Mouse (Mus musculus) brown adipose tissue, adult 24 weeks (tissue): ENCODE results near the gene Igsf11. TPM values are rescaled to one million over a fixed set of nuclear protein-coding genes. Genes with fewer than 3 reads are reported as not detected.

ENCODE experiments used
- H3K27ac ChIP-seq: fragments of 200-500 bp; replicated peaks from 2 replicates; pipeline ENCODE4 v1.5.1; 2012; ENCODE audit warnings: low read depth, mild to moderate bottlenecking, low read length
- H3K4me1 ChIP-seq: fragments of 200-500 bp; 2 replicates; pipeline ENCODE4 v1.6.1; 2012; ENCODE audit warnings: low read length, mixed read lengths; ENCODE audit not compliant: control insufficient read depth, insufficient read depth, insufficient read length
- H3K4me3 ChIP-seq: fragments of 200-500 bp; 2 replicates; pipeline ENCODE4 v1.5.1; 2012; ENCODE audit warnings: low read depth, mild to moderate bottlenecking, low read length, moderate library complexity; ENCODE audit not compliant: insufficient read depth
- polyA plus RNA-seq: library from polyadenylated mRNA; stranded (reverse); fragments of >200 nt; gene quantifications from 2 replicates; pipeline ENCODE4 v1.2.4, GENCODE M21; 2012; ENCODE audit not compliant: missing spikeins, insufficient read depth, insufficient read length

Igsf11 gene
- 0.28 and 0.54 TPM in 2 replicates for polyA plus RNA-seq

DNA sequence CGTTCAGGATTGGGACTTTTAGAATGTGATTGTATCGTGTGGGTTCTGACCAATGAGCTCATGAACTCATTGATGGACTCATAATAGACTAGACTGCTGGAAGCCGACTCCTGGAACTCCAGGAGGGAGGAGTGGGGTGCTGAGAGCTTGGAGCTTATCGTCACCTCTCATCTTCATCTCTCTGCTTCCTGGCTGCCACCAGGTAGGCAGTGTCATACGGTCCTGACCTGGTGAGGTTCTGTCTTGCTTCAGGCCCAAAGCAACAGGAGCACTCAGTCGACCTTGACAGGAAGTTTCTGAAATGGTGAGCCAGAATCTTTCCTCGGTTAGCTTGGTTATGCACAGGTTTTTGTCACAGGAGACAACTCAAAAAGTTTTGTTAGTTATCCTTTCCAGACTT, at the start of gene Igsf11:
TSS of gene Igsf11 (plus strand) at position 301 of the 400 bp plus-strand sequence.
- H3K4me3 ChIP-seq, result no peak within 1 kb of the TSS
- H3K27ac ChIP-seq, result no peak within 1 kb of the TSS
- H3K4me1 ChIP-seq, result no peaks in the 10 kb centered on the region

DNA sequence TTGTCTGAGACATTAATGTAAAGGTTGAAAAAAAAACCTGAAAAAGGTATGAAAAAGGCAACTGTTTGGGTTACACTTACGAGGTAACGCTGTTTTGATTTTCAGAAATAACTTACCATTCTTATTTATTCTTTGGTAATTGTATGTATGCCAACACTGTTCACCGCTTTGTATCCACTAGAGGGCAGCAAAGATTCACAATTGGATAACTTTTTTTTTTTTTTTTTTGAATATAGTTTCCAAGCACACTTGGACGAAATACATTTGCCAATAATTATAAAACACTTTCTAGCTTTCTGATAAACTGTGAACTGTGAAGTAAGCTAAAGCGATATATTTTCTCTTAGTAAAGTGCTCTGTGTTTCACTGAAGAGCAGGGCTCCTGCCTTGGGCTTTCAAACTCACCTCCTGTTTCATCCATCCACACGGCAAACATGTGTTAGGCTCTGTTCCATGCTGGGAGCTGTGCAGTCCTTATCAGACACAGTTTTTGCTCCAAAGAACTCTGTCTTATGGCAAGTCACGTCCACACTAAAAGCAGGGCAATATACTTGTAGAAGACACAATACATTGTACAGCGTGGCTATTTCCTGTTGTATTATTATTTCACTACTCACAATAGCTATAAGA, 34.2 kb upstream of the Igsf11 start:
- no peak overlapping the region for H3K27ac ChIP-seq
- no peaks in the 10 kb centered on the region for H3K4me1 ChIP-seq
- no peak overlapping the region for H3K4me3 ChIP-seq

DNA sequence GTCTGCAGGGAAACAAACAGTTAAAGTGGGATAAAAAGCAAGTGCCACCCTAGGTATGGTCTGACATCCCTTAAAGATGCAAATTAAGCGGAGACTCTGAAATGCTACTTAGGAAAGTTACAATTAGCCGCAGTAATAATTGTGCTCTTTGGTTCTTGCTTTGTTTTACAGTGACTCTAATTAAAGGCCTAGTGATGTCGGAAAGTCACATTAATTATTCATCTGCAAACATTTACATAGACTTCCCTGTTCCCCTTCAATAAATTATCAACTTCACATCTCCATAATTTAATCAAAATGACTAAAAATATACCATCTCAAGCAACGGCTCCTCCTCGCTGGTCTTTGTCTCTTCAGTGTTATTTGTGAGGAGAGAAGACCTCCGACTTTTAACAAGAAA, 31.9 kb upstream of the Igsf11 start:
- no peak overlapping the region for H3K4me3 ChIP-seq

DNA sequence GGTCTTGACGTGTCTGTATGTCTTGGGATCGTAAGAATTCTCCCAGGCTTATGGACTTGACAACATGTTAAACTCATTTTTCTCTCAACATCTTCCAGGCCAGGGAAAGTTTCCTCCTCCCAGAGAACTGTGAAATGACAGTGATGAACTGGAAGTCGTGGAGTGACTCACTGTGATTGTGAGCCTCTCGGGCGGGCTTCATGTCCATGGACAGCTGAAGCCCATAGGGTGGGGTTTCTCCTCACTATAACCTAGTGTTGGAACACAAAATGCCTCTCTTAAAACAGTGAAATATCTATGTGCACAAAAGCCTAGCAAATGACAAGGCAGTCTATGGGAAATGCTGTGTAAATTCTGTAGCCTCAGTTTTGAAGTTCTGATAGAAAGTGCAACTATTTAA, 28.1 kb upstream of the Igsf11 start:
- no peak overlapping the region for H3K27ac ChIP-seq
- no peak overlapping the region for H3K4me3 ChIP-seq
- no peaks in the 10 kb centered on the region for H3K4me1 ChIP-seq

More for the DNA sequence above, 31.9 kb upstream of the Igsf11 start:
- Histone ChIP-seq H3K4me1 (no peaks in the 10 kb centered on the region), H3K27ac (no peak overlapping the region)

DNA sequence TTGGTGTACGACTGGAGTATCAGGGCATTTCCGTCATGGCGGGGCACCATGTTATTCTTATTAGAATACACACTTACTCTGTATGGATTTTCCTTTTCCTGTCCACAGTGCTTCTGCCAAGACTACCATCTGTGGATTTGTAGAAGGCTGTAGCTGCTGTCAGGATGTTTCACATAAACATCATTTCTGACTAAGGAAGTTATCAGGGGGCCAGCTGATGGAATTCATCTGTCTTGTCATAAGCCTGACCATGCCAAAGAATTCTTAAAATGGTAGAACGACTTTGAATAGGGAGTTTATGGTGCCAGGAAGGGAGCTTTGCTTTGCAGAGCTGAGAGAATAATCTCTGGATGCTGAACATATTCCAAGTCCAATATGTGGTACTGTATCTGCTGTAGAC, 19.2 kb upstream of the Igsf11 start:
- Histone ChIP-seq H3K4me3 (no peak overlapping the region), H3K4me1 (no peaks in the 10 kb centered on the region), H3K27ac (no peak overlapping the region)

DNA sequence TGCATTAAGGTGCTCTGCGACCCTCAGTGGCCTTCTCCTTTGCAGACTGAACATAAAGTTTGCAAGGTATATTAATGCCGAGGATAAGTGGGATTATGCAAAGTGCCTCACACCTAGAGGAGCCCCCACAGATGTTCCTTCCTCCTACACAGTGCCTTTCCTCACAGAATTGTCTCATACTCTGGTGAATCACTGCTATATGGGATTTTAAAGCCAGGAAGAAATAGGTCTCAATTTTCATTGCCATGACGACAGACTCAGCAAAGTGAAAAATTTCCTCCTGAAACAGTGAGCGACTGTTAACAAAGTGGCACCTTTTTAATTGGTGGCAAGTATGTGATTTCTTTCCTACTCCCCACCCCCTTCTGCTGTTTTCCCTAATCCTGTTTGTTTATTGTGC, 18.0 kb upstream of the Igsf11 start:
- no peaks in the 10 kb centered on the region for H3K4me1 ChIP-seq
- H3K27ac ChIP-seq, result no peak overlapping the region
- H3K4me3 ChIP-seq, result no peak overlapping the region

DNA sequence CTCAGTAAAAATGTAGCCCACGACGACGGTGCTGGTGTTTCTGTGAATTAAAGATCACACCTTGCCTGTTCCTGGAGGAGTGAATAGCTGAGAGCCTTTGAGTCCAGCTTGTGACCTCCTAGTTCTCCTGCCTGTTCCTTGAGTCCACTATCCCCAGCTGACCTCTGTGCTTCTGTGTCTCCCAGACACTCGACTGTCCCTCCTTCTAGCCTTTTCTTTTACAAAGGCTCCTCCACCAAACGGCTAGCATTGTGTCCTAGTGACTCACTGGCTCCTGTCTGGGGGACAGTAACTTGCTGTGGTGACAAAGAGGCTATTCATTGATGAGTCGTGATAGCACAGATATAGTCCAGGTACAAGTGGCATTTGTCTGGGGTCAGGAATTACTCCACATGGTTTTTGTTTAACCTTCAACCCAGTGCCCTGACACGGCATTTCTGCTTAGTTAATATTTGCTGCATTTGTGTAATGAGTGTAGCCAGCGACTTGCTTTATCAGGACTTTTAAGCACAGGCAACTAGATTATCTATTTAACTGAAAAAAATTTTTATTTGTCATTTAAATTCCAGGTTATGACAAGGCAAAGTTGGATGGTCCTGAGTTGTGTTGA, 6.5 kb downstream of the Igsf11 start:
- H3K27ac ChIP-seq, result no peak overlapping the region

DNA sequence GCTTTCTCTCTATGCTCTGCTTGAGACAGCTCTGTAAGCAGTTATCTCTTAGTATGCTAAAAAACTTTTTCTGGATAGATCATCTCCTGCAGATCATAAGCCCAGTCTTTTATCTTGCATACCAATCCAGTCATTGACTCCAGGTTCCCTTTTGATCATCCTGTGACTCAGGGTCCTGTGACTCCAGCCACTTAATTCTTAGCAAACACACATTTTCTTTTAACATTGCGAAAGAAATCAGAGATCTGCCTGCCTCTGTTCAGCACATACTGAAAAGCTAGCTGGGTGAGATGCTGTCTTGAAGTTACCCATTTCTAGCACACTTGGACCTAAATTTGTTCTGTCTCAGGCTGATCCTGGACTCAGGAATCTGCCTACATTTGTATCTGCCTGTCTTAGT, 7.6 kb downstream of the Igsf11 start:
- H3K4me1 ChIP-seq, result no peaks in the 10 kb centered on the region
- H3K27ac ChIP-seq, result no peak overlapping the region
- no peak overlapping the region for H3K4me3 ChIP-seq

More for the DNA sequence above, 6.5 kb downstream of the Igsf11 start:
- no peaks in the 10 kb centered on the region for H3K4me1 ChIP-seq
- H3K4me3 ChIP-seq, result no peak overlapping the region

DNA sequence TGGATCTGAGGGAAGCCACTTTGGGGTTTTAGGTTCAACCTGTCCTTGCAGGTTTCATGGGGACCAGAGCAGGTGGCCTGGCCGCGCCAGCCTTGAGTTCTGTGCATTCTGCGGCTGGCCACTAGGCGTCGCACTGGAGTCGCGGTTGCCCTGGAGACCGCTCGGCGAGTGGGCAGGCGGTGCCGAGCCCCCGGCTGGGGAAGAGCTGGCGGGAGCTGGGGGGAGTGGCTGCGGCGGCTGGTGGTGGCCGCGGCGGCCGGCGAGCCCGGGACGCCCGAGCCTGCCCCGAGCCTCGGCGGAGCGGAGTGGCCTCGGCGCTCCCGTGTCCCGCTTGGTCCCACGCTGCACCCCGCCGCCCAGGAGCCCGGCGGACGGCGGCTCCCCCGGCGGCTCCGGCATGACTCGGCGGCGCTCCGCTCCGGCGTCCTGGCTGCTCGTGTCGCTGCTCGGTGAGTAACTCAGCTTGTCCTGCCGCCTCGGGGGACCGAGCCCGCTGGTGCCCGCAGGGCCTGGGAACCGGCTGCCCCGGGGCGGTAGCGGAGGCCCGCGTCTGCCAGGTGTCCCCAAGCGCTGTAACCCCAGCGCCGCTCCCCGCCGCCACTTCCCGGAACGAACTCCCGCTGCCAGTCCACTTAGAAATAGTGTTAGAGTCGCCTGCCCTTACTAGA, 9.8 kb downstream of the Igsf11 start:
- peak overlapping the region; percentile 58 for H3K4me3 ChIP-seq
- no peaks in the 10 kb centered on the region for H3K4me1 ChIP-seq
- H3K27ac ChIP-seq, result no peak overlapping the region

DNA sequence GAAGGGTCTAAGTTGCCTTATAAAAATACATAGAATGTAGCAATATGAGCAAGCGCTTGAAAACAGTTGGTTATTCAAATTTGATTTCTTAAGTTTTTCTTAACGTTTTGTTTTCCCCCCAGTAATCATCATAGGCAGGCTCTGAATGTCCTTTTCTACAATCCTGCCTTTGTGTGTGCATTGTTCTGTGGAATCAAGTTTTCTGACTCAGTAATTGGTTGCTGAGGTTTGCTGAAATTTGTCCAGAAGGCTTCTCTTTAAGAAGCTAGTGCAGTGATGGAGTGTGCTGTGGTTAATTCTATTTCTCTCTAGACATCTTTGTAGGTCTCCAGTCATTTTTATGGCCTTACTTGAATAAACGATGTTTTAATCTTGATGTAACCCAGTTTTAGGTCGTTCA, 10.5 kb downstream of the Igsf11 start:
- Histone ChIP-seq H3K4me3 (no peak overlapping the region), H3K27ac (no peak overlapping the region), H3K4me1 (no peaks in the 10 kb centered on the region)

DNA sequence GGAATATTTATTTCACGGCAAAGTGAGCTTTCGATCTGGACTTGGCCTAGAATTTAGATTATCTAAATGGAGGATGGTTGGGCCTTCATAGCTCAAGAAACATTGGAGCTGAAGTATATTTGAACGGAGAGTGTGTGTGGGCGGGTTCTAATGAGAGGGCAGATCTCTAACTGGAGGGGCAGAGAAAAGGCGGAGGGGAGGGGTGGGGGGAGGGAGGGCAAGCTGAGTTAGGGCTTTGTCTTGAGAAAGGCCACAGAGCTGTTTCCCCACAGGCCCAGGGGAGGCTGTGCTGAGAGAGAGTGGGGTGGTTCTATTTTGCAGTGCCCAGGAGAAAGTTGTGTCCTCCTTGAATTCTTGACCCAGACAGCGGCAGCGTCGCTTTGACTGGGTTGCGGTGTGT, 11.7 kb downstream of the Igsf11 start:
- H3K27ac ChIP-seq, result no peak overlapping the region
- no peaks in the 10 kb centered on the region for H3K4me1 ChIP-seq
- no peak overlapping the region for H3K4me3 ChIP-seq

DNA sequence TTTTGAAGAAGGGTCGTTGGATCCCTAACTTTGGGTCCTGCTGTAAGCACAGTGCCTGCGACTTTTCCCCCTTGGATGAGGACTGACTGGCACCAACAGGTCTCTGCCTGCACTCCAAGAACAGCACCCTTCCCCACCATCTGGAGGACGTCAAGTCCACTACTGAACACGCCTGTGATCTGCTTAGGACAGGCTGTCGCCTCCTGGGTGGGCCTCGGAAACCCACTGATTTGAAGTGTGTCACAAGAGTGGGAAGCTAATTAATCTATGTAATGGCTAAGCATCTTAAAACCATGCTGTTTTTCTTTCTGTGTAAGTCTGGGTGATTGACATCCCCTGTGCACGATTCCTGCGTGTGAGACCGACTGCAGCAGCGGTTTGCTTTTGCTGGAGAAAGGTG, 13.4 kb downstream of the Igsf11 start:
- no peaks in the 10 kb centered on the region for H3K4me1 ChIP-seq
- H3K27ac ChIP-seq, result no peak overlapping the region
- no peak overlapping the region for H3K4me3 ChIP-seq

DNA sequence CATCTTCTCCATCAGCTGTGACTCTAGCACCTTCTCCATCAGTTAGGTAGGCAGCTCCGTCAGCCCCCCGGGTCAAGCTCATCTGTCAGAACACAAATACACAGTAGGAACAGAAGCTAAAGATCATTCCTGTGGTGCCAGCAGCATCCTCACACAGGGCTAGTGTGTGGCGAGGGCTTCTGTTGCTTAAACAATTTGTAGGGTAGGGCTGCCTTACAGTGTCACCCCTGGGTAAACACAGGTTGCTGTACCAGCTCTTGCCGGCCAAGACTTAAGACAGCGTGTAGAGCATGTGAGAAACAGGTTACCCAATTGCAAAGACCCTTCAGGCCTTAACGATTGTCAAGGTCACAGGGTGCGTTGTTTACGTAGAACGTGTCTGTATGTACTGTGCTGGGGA, 15.8 kb downstream of the Igsf11 start:
- no peaks in the 10 kb centered on the region for H3K4me1 ChIP-seq
- H3K4me3 ChIP-seq, result no peak overlapping the region
- no peak overlapping the region for H3K27ac ChIP-seq

DNA sequence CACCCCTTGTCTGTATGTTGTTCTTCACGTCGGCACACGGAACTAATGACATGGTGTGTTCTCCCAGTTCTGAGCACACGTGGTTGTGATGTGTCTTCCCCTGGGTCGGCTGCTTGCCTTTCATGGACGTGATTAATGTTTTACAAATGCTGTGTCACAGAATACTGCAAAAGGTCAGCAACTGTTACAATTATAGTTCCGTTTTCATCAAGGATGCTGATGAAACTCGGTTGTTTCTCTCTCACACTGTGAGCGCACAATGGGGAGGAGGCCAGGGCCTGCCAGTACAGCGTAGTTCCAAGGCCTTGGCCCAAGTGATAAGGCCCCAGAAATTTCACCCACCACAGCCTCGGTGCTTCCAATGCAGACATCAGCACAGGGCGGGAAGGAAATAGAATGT, 17.0 kb downstream of the Igsf11 start:
- Histone ChIP-seq H3K27ac (no peak overlapping the region), H3K4me1 (no peaks in the 10 kb centered on the region)

DNA sequence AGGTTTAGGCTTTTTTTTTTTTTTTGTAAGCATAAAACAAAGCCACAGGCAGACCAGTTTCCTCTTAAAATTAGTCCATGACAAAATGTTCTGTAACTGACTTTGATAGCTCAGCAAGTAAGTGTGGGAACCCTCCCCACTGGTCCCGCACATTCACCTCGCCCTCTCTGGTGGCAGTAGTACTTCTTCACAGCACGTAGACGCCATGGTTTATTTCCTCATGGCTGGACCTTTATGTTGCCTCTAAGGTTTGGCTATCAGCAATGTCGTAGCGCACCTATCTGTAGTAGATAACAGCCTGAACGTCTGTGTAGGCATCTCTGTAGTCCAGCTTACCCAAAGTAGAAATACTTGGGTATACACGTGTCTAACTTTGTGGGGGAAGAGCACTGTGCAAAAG, 17.6 kb downstream of the Igsf11 start:
- no peaks in the 10 kb centered on the region for H3K4me1 ChIP-seq
- no peak overlapping the region for H3K4me3 ChIP-seq
- H3K27ac ChIP-seq, result no peak overlapping the region

More for the DNA sequence above, 17.0 kb downstream of the Igsf11 start:
- H3K4me3 ChIP-seq, result no peak overlapping the region

DNA sequence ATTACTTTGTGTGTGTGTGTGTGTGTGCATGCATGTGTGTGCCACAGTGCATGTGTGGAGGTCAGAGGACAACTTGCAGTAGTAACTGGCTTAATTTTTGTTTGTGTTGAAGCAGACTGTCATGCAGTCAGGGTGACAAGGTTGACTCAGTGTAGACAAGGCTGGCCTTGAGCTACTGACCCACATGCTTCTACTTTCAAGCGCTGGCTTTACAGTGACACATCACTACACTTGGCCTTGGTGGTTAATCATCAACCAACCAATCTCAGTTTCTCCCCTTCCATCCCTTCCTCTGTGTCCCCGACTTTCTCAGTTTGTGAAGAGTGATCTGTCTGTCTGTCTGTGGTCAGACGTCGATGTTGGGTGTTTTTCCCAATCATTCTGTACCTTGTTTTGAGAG, 23.0 kb downstream of the Igsf11 start:
- Histone ChIP-seq H3K4me3 (no peak overlapping the region), H3K27ac (no peak overlapping the region), H3K4me1 (no peaks in the 10 kb centered on the region)
